Mouse (Mus musculus): ENCODE data around the gene Tceanc2.

Tceanc2 gene

DNA sequence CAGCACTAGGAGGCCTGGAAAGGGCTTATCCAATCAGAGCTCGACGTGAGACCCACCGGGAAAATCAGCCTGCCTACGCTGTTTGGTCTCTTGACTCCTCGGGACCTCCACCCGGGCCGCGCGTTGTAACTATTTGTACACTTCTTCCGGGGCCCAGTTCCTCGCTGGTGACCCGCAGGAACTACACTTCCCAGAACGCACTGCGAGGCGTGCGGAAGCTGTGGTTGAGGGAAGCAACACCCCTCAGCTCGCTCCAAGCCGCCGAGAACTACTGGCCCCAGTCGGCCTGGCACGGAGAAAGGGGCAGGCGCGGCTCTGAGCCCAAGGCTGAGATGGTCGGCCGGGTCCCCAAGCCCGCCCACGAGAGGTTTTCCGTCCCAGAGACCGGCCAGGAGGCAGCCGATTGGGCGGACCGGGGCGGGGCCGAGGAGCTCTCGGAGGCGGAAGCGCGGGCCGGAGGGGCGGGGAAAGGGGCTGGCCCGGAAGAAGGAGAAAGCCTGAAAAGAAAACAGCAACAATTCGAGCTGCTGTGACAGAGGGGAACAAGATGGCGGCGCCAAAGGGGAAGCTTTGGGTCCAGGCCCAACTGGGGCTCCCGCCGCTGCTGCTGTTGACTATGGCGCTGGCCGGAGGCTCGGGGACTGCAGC is 610 bp downstream of the Tceanc2 start, which contains the start of gene Tmem59:
Gene Tmem59 (plus strand): TSS at position 218 of the 648 bp plus-strand sequence.
- DNase-seq (ENCODE audit: low spot score), result peak; percentile 95

DNA sequence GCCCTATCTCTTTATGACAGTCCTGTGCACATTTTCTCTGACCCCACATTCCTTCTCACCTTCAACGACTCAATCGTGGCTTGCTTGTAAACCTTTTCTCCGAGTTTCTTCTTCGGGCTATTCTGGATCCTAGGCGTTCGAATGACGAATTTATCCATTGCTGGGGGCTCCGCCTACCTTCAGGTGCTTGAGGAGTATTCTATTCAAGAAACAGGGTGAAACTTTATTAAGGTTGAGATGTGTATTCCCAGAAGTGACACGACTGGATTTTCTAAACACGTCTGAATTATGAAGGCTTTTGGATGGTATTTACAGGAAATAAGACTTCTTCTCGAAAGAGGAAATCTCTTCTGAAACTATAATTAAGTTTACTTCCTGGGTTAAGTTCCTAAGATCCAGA is 1.4 kb downstream of the Tceanc2 start:
- no peak for DNase-seq (ENCODE audit: low spot score)

GRCm38 (mm10) chr4:107167798-107168197 is 11.1 kb downstream of the Tceanc2 start:
- no peak for DNase-seq (ENCODE audit: low spot score)

- DNase-seq (ENCODE audit: low spot score), result no peak
Measured at GRCm38 (mm10) chr4:107166700-107167099, 12.2 kb downstream of the Tceanc2 start.

GRCm38 (mm10) chr4:107163756-107164587 is 14.9 kb downstream of the Tceanc2 start:
- peak; percentile 79 for DNase-seq (ENCODE audit: low spot score)

GRCm38 (mm10) chr4:107163341-107163740 is 15.6 kb downstream of the Tceanc2 start:
- DNase-seq (ENCODE audit: low spot score), result no peak

- no peak for DNase-seq (ENCODE audit: low spot score)
Measured at GRCm38 (mm10) chr4:107160181-107160580, 18.7 kb downstream of the Tceanc2 start.

GRCm38 (mm10) chr4:107159166-107159773 is 19.6 kb downstream of the Tceanc2 start:
- no peak for DNase-seq (ENCODE audit: low spot score)

DNA sequence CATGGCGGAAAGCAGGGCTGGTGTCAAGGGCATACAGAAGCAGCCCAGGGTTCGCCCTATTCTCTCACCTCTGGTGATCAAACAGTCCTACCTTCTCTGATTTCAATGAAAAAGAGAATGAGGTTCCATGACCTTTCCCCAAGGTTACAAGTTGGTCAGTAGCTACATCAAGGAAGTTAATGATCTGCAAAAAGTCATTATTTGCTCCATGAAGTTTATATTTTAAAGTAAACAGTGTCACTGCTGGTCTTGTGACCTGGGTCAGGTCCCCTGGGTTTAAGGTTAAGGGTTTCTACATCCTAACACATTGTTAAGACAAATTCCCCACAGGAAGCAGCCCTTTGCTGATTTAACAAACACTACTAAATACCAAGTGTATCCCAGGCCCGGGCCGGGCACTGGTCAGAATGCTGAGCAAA is 21.9 kb downstream of the Tceanc2 start:
- DNase-seq (ENCODE audit: low spot score), result no peak

GRCm38 (mm10) chr4:107152571-107152970 is 26.3 kb downstream of the Tceanc2 start:
- DNase-seq (ENCODE audit: low spot score), result no peak

DNA sequence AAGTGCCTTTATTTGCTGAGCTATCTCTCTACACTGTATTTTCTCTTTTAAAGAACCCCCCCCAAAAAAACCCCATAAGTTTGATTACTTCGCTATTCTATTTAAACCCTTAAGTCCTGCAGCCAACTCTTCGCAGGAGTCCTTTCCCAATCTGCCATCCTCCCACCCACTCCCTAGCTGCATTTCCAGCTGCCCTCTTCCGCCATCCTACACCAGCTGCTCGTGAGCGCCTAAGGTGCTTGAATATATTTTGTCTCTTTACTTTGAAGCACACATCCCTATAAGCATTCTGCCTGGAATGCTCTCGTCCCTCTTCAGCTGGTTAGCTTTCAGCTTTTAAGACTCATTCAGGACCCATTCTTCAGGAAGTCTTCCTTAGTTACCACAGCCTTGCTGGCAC is 27.9 kb downstream of the Tceanc2 start:
- peak; percentile 30 for DNase-seq (ENCODE audit: low spot score)

GRCm38 (mm10) chr4:107143511-107143910 is 35.4 kb downstream of the Tceanc2 start:
- DNase-seq (ENCODE audit: low spot score), result no peak

DNA sequence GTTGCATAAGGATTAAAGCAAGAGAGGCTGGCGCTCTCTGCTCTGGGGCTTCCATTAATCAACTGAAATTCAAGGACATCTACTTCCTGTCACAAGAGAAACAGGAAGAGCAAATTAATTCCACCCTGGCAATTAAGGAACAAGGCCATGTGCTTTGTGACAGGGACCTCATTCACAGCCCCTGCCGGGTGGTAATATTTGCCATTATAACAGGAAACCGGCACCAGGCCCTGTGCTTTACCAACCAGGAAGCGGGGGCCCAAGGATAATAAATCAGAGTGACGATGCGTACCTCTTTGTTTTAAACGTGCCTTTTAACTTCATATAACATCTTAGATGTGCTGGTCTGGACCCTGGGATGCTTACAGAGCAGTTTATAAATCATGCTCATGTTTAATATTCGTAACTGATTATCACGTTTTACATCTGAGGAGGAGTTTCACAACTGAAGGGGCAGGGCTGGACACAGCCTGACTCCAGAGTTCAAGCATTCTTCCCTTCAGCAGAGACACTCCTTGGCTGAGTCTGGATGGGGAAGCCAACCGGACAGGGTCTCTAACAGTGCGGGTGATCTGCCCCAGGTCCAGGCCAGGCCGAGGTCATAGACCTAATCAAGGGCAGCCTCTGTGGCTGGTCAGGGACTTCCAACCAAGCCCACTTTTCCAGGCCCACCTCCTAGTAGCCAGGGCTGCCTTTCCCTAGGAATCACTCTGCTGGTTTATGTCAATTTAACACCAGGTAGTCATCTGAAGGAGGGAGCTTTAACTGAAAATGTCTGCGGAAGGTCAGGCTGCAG is 38.9 kb downstream of the Tceanc2 start:
- DNase-seq (ENCODE audit: low spot score), result no peak

- DNase-seq (ENCODE audit: low spot score), result no peak
Measured at GRCm38 (mm10) chr4:107138948-107139835, 39.7 kb downstream of the Tceanc2 start.

DNA sequence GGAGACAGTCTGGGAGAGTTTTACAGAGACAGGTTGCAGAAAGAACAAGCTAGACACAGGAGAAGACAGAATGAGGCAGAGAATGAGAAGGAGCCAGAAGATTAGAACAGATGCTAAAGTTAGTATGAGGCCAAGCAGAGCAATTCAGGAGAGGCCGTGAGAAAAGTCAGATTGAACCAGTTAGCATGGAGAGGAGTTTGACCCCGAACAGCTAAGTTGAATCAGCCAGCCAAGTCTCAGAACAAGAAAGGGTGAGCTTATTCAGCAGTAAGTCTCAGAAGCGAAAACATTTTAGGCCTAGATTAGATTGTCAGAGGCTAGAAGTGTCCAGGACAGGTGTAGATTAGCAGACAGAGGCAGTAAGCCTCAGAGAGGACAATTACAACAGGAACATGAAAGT is 42.4 kb downstream of the Tceanc2 start:
- DNase-seq (ENCODE audit: low spot score), result no peak

GRCm38 (mm10) chr4:107135663-107136062 is 43.3 kb downstream of the Tceanc2 start:
- DNase-seq (ENCODE audit: low spot score), result no peak

- DNase-seq (ENCODE audit: low spot score), result no peak
Measured at GRCm38 (mm10) chr4:107134891-107135290, 44.0 kb downstream of the Tceanc2 start.

DNA sequence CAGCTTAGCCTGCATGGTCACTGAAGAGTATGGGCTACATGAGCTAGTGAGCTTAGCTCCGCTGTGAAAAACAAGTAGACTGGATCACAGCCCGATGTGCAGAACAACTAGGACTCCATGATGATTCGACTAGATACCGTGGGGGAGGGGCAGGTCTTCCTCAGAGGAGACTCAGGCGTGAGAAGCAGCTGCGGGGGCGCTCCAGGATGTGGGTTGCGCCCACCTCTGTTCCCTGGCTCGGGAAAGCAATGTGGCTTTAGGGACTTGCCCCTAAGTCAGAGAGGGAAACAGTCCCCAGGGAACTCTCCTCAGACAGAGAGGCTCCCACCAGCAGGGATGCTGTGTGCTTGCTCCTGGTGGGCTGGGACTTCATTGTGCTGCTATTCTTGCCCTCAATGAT is 48.4 kb downstream of the Tceanc2 start:
- no peak for DNase-seq (ENCODE audit: low spot score)

DNA sequence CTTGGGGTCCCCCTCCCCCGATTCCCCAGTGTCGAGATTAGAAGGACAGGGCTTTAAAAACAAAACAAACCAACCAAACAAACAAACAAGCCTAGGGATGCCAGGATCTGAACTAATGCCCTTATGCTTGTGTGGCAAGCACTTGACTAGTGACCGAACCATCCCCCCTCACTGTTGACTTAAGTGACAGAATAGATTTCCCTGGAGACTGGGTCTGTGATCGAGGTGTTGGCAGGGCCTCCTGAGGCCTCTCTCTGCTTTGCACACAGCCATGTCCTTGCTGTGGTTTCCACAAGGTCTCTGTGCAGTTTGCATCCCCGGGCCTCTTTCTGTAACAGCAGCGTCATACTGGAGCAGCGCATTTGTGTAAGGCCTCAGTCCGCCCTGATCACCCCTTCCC is 49.5 kb downstream of the Tceanc2 start:
- DNase-seq (ENCODE audit: low spot score), result no peak

DNA sequence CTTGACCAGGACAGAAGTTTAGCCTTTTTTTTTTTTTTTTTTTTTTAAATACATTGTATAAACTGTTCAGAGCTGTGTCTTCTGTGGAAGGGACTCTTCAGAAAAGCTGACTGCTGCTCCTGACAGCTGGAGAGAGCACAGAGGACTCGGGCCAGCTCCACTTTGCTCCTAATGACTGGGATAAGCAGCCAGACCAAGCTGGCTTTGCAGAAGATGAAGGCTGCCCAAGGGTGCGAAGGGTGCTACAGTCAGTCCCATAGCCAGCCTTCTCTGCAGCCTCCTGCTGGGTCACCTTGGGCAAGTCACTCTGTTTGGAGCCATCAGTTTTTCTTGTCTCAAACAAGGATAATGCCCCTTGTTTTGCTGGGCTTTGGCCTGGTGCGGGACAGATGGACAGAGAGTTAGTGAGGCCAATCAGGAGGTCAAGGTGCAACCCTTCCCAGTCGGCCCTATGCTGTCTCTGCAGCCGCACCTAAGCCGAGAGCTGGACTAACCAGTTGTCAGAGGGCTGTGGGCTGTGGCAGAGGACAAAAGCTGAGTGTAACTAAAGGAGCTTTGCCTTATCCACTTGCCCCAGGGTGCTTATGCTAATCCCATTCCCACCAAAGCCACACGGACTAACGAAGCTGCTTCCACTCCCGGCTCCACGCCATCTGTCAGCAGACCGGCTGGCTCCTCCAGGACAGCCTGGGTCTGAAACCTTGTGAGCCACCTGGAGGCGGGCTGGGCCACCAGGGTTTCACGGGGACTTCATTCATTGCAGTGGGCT is 50.8 kb downstream of the Tceanc2 start:
- no peak for DNase-seq (ENCODE audit: low spot score)
